Mouse (Mus musculus) lung, embryonic 14.5 days (tissue): ENCODE measurements around the gene Gpx4. TPM values are rescaled to one million over a fixed set of nuclear protein-coding genes. Genes with fewer than 3 reads are reported as not detected.
"Not testable (repeated sequence)": the region's sequence is repeated elsewhere in the genome, so short reads cannot be mapped to it uniquely, and the experiment has no call there.

Experiments used
- ATAC-seq: fragments of 200-750 bp; cut with Nextera tagmentation; 2 replicates; pipeline ENCODE4 v1.8.0; 2017; ENCODE audit warnings: mild to moderate bottlenecking, moderate TSS enrichment, moderate library complexity; ENCODE audit not compliant: insufficient read depth
- DNase-seq: peaks from one replicate; pipeline ENCODE4 v3.0.0-alpha.2; 2015
- H3K27ac ChIP-seq: fragments of 300-500 bp; sonication (generic); 2 replicates; pipeline ENCODE4 v1.5.1; 2014; ENCODE audit warnings: low read depth, mild to moderate bottlenecking, moderate library complexity
- H3K27me3 ChIP-seq: fragments of 300-500 bp; sonication (generic); 2 replicates; pipeline ENCODE4 v1.6.1; 2014; ENCODE audit warnings: low read length, control low read depth; ENCODE audit not compliant: insufficient read depth
- H3K36me3 ChIP-seq: fragments of 300-500 bp; sonication (generic); 2 replicates; pipeline ENCODE4 v1.6.1; 2014; ENCODE audit warnings: control low read depth; ENCODE audit not compliant: insufficient read depth
- H3K4me1 ChIP-seq: fragments of 300-500 bp; sonication (generic); 2 replicates; pipeline ENCODE4 v1.6.1; 2014; ENCODE audit warnings: antibody characterized with exemption, control low read depth; ENCODE audit not compliant: insufficient read depth
- H3K4me2 ChIP-seq: fragments of 300-500 bp; sonication (generic); 2 replicates; pipeline ENCODE4 v1.6.1; 2014; ENCODE audit warnings: mild to moderate bottlenecking
- H3K4me3 ChIP-seq: fragments of 300-500 bp; sonication (generic); 2 replicates; pipeline ENCODE4 v1.5.1; 2014; ENCODE audit warnings: low read depth, low read length
- H3K9ac ChIP-seq: fragments of 300-500 bp; sonication (generic); 2 replicates; pipeline ENCODE4 v1.6.1; 2014
- H3K9me3 ChIP-seq: fragments of 300-500 bp; sonication (generic); 2 replicates; pipeline ENCODE4 v1.6.1; 2016; ENCODE audit warnings: low read depth, low read length, control low read depth
- CTCF ChIP-seq: IDR thresholded peaks from 2 replicates; pipeline ENCODE4 v1.5.1; 2016; ENCODE audit warnings: antibody characterized with exemption, low read depth
- WGBS: fragments of 180-500 bp; shearing (Covaris S2); extraction: QIAGEN DNeasy Blood & Tissue Kit; methylation state at CpG from one replicate; pipeline ENCODE4 v1.1.7; 2014; 5-methylcytosine and 5-hydroxymethylcytosine counted together
- polyA plus RNA-seq: library from polyadenylated mRNA; unstranded; fragments of >200 nt; fragmentation: Nextera tagmentation; extraction: Ambion mirVana; gene quantifications from 2 replicates; pipeline ENCODE4 v1.2.1, GENCODE M21; 2014

Gpx4 gene
- polyA plus RNA-seq, 1 experiment from 2014 or later: 471 TPM

- H3K9ac ChIP-seq: peak within 1 kb of the TSS; percentile 75
- peak within 1 kb of the TSS; percentile 66 for H3K4me3 ChIP-seq
- H3K36me3 ChIP-seq: peaks cover 38% of the 10 kb centered on the region
- WGBS: 0% methylated on average over 40 of the region's 40 CpGs
- peaks cover 10% of the 10 kb centered on the region; the same call in 1 of the 2 replicates for H3K4me1 ChIP-seq
- peak; percentile 99 for ATAC-seq
- H3K4me2 ChIP-seq: peak within 1 kb of the TSS; percentile 80
- peak; percentile 99 for DNase-seq
- TF ChIP-seq CTCF: peak; percentile 17; the same call in 1 of the 2 replicates
- no peaks in the 10 kb centered on the region for H3K9me3 ChIP-seq
- H3K27ac ChIP-seq: peak within 1 kb of the TSS; percentile 63
- H3K27me3 ChIP-seq: no peaks in the 10 kb centered on the region
These were observed 7.4 kb upstream of the Gpx4 start, which contains the start of gene Polr2e for GRCm38 (mm10) chr10:80039559-80039979. Gene Polr2e, minus strand, starts transcription at chr10:80039795.

- 77% methylated on average over 8 of the region's 8 CpGs for WGBS
- not testable (repeated sequence) for DNase-seq, H3K27ac ChIP-seq, H3K4me3 ChIP-seq, H3K9me3 ChIP-seq, H3K4me2 ChIP-seq, H3K9ac ChIP-seq, H3K27me3 ChIP-seq, ATAC-seq
- peaks cover 18% of the 10 kb centered on the region for H3K36me3 ChIP-seq
- H3K4me1 ChIP-seq: peaks cover 10% of the 10 kb centered on the region; the same call in 1 of the 2 replicates
These were observed 5.4 kb upstream of the Gpx4 start for GRCm38 (mm10) chr10:80041409-80042060.

DNA sequence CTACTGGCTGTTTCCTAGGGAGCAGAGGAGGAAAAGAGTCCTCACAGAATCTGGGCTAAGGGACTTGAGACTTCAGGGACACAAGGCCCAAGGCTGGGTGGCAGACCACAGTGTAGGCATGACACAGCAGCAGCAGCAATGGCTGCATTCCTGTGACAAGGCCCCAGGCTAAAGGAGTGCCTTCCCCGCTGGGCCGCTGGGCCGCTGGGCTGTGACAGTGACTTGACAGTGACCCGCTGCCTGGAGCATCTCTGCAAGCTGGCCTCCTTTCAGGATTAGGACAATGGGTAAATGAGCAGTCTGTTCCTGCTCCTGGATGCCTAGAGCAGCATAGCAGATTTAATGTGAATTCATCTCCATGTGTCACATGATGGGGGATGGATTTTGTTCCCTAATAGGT, 2.9 kb upstream of the Gpx4 start:
- Histone ChIP-seq H3K36me3 (no peaks in the 10 kb centered on the region), H3K27ac (no peak overlapping the region), H3K27me3 (no peaks in the 10 kb centered on the region), H3K4me2 (no peak overlapping the region), H3K4me1 (0 out of 2 replicates have a peak, but pooled peaks cover 3% of the 10 kb centered on the region), H3K4me3 (no peak overlapping the region), H3K9ac (no peak overlapping the region), H3K9me3 (no peaks in the 10 kb centered on the region)
- WGBS: 54% methylated on average over 4 of the region's 4 CpGs
- ATAC-seq (no peak), DNase-seq (no peak)
- TF ChIP-seq CTCF: no peak

DNA sequence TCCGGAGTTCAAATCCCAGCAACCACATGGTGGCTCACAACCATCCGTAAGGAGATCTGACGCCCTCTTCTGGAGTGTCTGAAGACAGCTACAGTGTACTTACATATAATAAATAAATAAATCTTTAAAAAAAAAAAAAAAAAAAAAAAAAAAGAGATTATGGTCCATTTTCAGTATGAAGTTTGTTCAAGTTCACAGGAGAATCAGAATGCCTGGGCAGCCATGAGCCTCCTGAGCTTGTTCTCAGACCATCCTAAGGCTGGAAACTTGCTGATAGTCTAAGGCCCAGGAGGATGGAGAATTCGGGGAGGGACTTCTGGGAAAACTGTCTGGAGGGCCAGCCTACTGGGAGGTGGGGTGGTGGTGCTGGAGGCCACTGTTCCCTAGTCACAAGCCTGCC, 1.6 kb upstream of the Gpx4 start:
- not testable (repeated sequence) for H3K4me1 ChIP-seq, H3K9ac ChIP-seq, H3K9me3 ChIP-seq, H3K4me3 ChIP-seq, H3K4me2 ChIP-seq, H3K27me3 ChIP-seq, H3K27ac ChIP-seq, H3K36me3 ChIP-seq, ATAC-seq, DNase-seq
- WGBS: 74% methylated on average over 2 of the region's 4 CpGs

GRCm38 (mm10) chr10:80045766-80046165, 1.2 kb upstream of the Gpx4 start:
- no peaks in the 10 kb centered on the region for H3K36me3 ChIP-seq
- no peaks in the 10 kb centered on the region for H3K9me3 ChIP-seq
- ATAC-seq (no peak), DNase-seq (no peak)
- no peak overlapping the region for H3K9ac ChIP-seq
- no peak for TF ChIP-seq CTCF
- H3K27ac ChIP-seq: no peak overlapping the region
- 0 out of 2 replicates have a peak, but pooled peaks cover 3% of the 10 kb centered on the region for H3K4me1 ChIP-seq
- 74% methylated on average over 5 of the region's 5 CpGs for whole genome bisulfite sequencing
- H3K27me3 ChIP-seq: no peaks in the 10 kb centered on the region
- H3K4me2 ChIP-seq: no peak overlapping the region
- no peak overlapping the region for H3K4me3 ChIP-seq

GRCm38 (mm10) chr10:80048396-80048795, 1.4 kb downstream of the Gpx4 start:
- H3K27me3 ChIP-seq: no peaks in the 10 kb centered on the region
- no peak for ATAC-seq
- H3K9me3 ChIP-seq: no peaks in the 10 kb centered on the region
- no peak overlapping the region for H3K4me3 ChIP-seq
- H3K4me2 ChIP-seq: no peak overlapping the region
- no peak for TF ChIP-seq CTCF
- DNase-seq: no peak
- WGBS: 32% methylated on average over 5 of the region's 5 CpGs
- peak overlapping the region; percentile 50 for H3K27ac ChIP-seq
- peaks cover 12% of the 10 kb centered on the region for H3K4me1 ChIP-seq
- no peak overlapping the region for H3K9ac ChIP-seq
- H3K36me3 ChIP-seq: no peaks in the 10 kb centered on the region

DNA sequence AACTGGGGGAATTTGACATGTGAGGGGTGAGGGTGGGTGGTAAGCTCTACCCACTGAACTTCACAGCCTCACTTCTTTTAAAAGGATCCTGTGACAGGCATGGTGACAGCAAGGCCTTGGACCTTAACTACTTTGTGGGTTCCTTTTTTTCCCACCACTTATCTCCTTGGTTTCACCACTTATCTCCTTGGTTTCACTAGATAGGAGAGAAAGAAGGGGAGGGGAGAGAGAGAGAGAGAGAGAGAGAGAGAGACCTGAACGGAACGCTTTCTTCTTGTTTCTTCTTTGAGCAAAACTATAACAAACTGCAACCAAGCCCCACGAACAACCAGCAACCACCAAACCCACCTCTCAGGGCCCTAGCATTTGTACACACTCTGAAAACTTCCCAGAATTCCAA, 1.9 kb downstream of the Gpx4 start:
- H3K27me3 ChIP-seq: no peaks in the 10 kb centered on the region
- WGBS: 42% methylated on average over 3 of the region's 3 CpGs
- no peak overlapping the region for H3K4me3 ChIP-seq
- no peak for ATAC-seq
- TF ChIP-seq CTCF: no peak
- no peak overlapping the region for H3K4me2 ChIP-seq
- peak overlapping the region; percentile 50; the same call in 1 of the 2 replicates for H3K27ac ChIP-seq
- peaks cover 12% of the 10 kb centered on the region for H3K4me1 ChIP-seq
- peak; percentile 47 for DNase-seq
- no peaks in the 10 kb centered on the region for H3K9me3 ChIP-seq
- H3K36me3 ChIP-seq: no peaks in the 10 kb centered on the region
- H3K9ac ChIP-seq: no peak overlapping the region; the same call in 1 of the 2 replicates
